Mouse (Mus musculus) C2C12 (cell line): Measurements from ENCODE around the gene Zdhhc22. TPM values are rescaled to one million over a fixed set of nuclear protein-coding genes. Genes with fewer than 3 reads are reported as not detected.

ENCODE experiments used
- H3K27me3 ChIP-seq: one replicate; pipeline ENCODE4 v1.6.1; 2011; ENCODE audit not compliant: control insufficient read depth, insufficient read depth, insufficient read length
- H3K36me3 ChIP-seq: one replicate; pipeline ENCODE4 v1.6.1; 2011; ENCODE audit not compliant: control insufficient read depth, insufficient read depth
- H3K4me3 ChIP-seq: one replicate; pipeline ENCODE4 v1.5.1; 2011; ENCODE audit warnings: mild to moderate bottlenecking, control low read depth; ENCODE audit not compliant: poor library complexity, insufficient read depth, severe bottlenecking
- H3K79me2 ChIP-seq: one replicate; pipeline ENCODE4 v1.6.1; 2011; ENCODE audit not compliant: control insufficient read depth, insufficient read depth
- H3K79me3 ChIP-seq: one replicate; pipeline ENCODE4 v1.6.1; 2011; ENCODE audit warnings: low read depth, control low read depth
- H3ac ChIP-seq: one replicate; pipeline ENCODE3; 2011; ENCODE audit warnings: low read depth; ENCODE audit not compliant: control insufficient read depth, insufficient read length
- CEBPB ChIP-seq: IDR thresholded peaks from one replicate; pipeline ENCODE4 v1.6.1; 2011; ENCODE audit warnings: low read depth, mild to moderate bottlenecking, control low read depth, moderate library complexity
- CTCF ChIP-seq: IDR thresholded peaks from one replicate; pipeline ENCODE4 v1.5.1; 2011; ENCODE audit not compliant: control insufficient read depth, insufficient read depth, insufficient read length
- FOSL1 ChIP-seq: IDR thresholded peaks from one replicate; pipeline ENCODE4 v1.8.0; 2011; ENCODE audit warnings: mild to moderate bottlenecking, low read length; ENCODE audit not compliant: poor library complexity, insufficient read depth, severe bottlenecking
- MAX ChIP-seq: IDR thresholded peaks from one replicate; pipeline ENCODE4 v1.6.1; 2011; ENCODE audit warnings: mild to moderate bottlenecking, control low read depth
- MYOD1 ChIP-seq: IDR thresholded peaks from one replicate; pipeline ENCODE4 v1.6.1; 2011; ENCODE audit warnings: low read depth; ENCODE audit not compliant: control insufficient read depth, insufficient read length
- MYOG ChIP-seq: IDR thresholded peaks from one replicate; pipeline ENCODE4 v1.6.1; 2011; ENCODE audit not compliant: control insufficient read depth, insufficient read length; ENCODE audit errors: extremely low read depth
- USF1 ChIP-seq: IDR thresholded peaks from one replicate; pipeline ENCODE4 v1.6.1; 2011; ENCODE audit warnings: low read depth, mild to moderate bottlenecking, control low read depth, moderate library complexity
- polyA plus RNA-seq: library from polyadenylated mRNA; unstranded; fragments of >200 nt; fragmentation: generic; extraction: Trizol; gene quantifications from one replicate; pipeline ENCODE4 v1.2.1, GENCODE M21; 2012; ENCODE audit warnings: missing spikeins

Gene Zdhhc22
- polyA plus RNA-seq, 1 experiment, result not detected

GRCm38 (mm10) chr12:86960138-86960537 is 30.1 kb downstream of the Zdhhc22 start:
- TF ChIP-seq FOSL1 (no peak), MAX (no peak), CTCF (no peak), CEBPB (no peak), USF1 (no peak)

GRCm38 (mm10) chr12:86959661-86960060 is 30.6 kb downstream of the Zdhhc22 start:
- TF ChIP-seq CEBPB, result no peak
- no peak for TF ChIP-seq FOSL1
- TF ChIP-seq MYOD1, result no peak
- TF ChIP-seq CTCF, result no peak
- no peak for TF ChIP-seq USF1
- no peak for TF ChIP-seq MYOG
- no peak for TF ChIP-seq MAX

More at GRCm38 (mm10) chr12:86960138-86960537, 30.1 kb downstream of the Zdhhc22 start:
- H3K36me3 ChIP-seq, result peaks cover 82% of the 10 kb centered on the region
- H3ac ChIP-seq, result no peak overlapping the region
- no peaks in the 10 kb centered on the region for H3K27me3 ChIP-seq
- H3K4me3 ChIP-seq, result no peak overlapping the region
- H3K79me3 ChIP-seq, result no peaks in the 10 kb centered on the region
- H3K79me2 ChIP-seq, result no peaks in the 10 kb centered on the region

GRCm38 (mm10) chr12:86958558-86958957 is 31.7 kb downstream of the Zdhhc22 start:
- Histone ChIP-seq H3K79me2 (no peaks in the 10 kb centered on the region), H3K36me3 (peaks cover 85% of the 10 kb centered on the region), H3K79me3 (no peaks in the 10 kb centered on the region), H3K4me3 (no peak overlapping the region), H3K27me3 (no peaks in the 10 kb centered on the region), H3ac (no peak overlapping the region)
- TF ChIP-seq USF1 (no peak), MAX (no peak), CEBPB (no peak), CTCF (no peak), FOSL1 (no peak), MYOD1 (no peak), MYOG (no peak)

More at GRCm38 (mm10) chr12:86959661-86960060, 30.6 kb downstream of the Zdhhc22 start:
- Histone ChIP-seq H3K36me3 (peaks cover 82% of the 10 kb centered on the region), H3K4me3 (no peak overlapping the region), H3K79me2 (no peaks in the 10 kb centered on the region), H3K27me3 (no peaks in the 10 kb centered on the region), H3ac (no peak overlapping the region), H3K79me3 (no peaks in the 10 kb centered on the region)

GRCm38 (mm10) chr12:86955894-86956293 is 34.3 kb downstream of the Zdhhc22 start:
- Histone ChIP-seq H3ac (no peak overlapping the region), H3K27me3 (no peaks in the 10 kb centered on the region), H3K36me3 (peaks cover 74% of the 10 kb centered on the region), H3K79me2 (peaks cover 20% of the 10 kb centered on the region), H3K79me3 (peaks cover 7% of the 10 kb centered on the region), H3K4me3 (no peak overlapping the region)
- TF ChIP-seq MAX, result no peak
- TF ChIP-seq CEBPB, result no peak
- no peak for TF ChIP-seq USF1

GRCm38 (mm10) chr12:86952331-86952850 is 37.8 kb downstream of the Zdhhc22 start:
- TF ChIP-seq CTCF (no peak), USF1 (no peak), MAX (no peak), MYOD1 (no peak), MYOG (no peak), CEBPB (no peak), FOSL1 (no peak)
- Histone ChIP-seq H3K79me3 (peaks cover 29% of the 10 kb centered on the region), H3ac (no peak overlapping the region)

GRCm38 (mm10) chr12:86950961-86951360 is 39.3 kb downstream of the Zdhhc22 start:
- Histone ChIP-seq H3K36me3 (peaks cover 34% of the 10 kb centered on the region), H3K79me3 (peaks cover 29% of the 10 kb centered on the region), H3ac (no peak overlapping the region), H3K4me3 (no peak overlapping the region), H3K79me2 (peaks cover 56% of the 10 kb centered on the region), H3K27me3 (no peaks in the 10 kb centered on the region)
- TF ChIP-seq MAX (no peak), MYOD1 (no peak), FOSL1 (no peak), USF1 (no peak), MYOG (no peak), CEBPB (no peak), CTCF (no peak)

More at GRCm38 (mm10) chr12:86952331-86952850, 37.8 kb downstream of the Zdhhc22 start:
- no peak overlapping the region for H3K4me3 ChIP-seq
- no peaks in the 10 kb centered on the region for H3K27me3 ChIP-seq
- H3K36me3 ChIP-seq, result peaks cover 47% of the 10 kb centered on the region
- peaks cover 55% of the 10 kb centered on the region for H3K79me2 ChIP-seq
